Mouse (Mus musculus) cerebellum, adult 11 months (tissue): ENCODE results near the gene Art3.

ENCODE experiments used
- DNase-seq: peaks from one replicate; pipeline ENCODE4 v3.0.0; 2022

The Art3 gene

DNA sequence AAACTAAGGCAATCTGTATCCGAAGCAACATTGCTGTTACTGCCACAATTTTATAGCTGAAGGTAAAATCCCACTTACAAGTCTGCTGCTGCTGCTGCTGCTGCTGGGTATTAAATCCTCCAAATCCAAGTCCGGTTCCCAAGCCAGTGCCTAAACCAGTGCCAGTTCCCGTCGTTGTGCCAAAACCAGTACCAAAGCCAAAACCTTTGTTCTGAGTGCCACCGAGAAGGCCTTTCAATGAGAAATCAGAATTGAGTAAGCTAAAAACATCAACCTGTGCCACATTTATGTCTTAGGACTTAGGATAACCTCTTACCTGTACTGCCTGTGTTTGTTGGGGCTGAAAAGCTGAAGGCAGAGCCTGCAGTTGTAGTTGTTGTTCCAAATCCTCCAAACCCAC lies 99.1 kb downstream of the Art3 start:
- DNase-seq: no peak

- no peak for DNase-seq
These were observed 100.0 kb downstream of the Art3 start for GRCm38 (mm10) chr5:92431611-92432010.

DNA sequence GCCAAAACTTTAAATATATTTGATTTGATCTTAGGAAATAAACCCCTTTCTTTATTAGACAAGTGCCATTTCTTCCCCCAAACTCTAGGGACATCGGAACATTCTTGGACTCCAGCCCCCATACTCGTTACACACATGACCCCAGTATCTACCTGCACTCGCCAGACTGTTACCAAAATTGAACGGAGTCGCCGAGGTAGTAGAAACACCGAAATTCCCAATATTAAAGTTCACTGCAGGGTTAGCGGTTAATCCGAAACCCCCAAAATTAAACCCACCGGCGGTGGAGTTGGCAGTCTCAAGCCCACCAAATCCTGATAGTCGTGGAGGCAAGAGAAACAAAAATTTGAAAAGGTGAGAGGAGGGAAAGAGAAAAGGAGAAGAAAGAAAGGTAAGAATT lies 102.4 kb downstream of the Art3 start:
- peak; percentile 15 for DNase-seq

GRCm38 (mm10) chr5:92434571-92434985 lies 103.0 kb downstream of the Art3 start:
- no peak for DNase-seq

DNA sequence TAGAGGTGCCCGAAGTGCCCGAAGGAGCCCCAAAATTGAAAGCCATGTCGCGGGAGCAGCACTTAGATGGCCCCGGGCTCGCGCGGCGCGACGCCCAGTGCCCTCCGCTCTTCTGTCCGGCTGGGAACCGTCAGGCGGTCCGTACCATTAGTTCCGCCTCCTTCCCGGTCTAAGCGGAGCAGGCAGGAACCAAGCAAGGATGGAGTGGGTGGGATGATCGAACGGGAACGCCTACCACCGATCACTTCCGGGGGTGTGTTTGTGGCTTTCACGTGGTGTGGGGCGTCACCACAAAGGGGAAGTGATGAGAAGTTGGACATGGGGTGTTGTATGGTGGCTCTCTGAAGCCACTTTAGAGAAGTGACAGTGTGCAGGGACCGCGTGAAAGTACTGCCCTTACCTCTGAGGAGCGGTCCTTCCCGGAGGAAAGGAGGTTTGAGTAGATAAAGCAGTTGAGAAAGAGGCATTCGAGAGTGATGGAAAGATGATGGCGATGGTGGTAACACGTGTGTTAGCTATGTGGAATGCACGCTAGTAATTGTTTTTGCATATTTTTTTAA lies 103.5 kb downstream of the Art3 start, which contains the start of gene Nup54:
TSS of gene Nup54 (minus strand) at position 195 of the 560 bp plus-strand sequence.
- peak; percentile 95 for DNase-seq

DNA sequence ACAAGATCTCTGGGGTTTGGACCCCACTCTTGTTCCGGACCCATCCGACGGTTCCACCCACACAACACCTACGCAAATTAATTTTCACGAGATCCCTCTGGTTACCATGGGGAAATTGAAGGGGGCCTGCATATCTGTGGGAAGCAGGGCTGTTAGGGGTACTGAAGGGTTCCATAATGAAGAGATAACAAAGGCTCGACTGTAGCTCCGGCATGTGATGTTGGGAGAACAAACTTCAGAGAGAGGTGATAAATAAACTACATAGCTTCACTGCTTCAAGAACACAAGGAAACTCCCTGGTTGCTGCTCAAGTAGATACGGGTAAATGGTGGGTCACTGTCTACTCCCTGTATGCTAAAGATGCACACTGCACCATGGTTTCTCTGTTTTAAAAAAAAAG lies 106.9 kb downstream of the Art3 start:
- DNase-seq: no peak

DNA sequence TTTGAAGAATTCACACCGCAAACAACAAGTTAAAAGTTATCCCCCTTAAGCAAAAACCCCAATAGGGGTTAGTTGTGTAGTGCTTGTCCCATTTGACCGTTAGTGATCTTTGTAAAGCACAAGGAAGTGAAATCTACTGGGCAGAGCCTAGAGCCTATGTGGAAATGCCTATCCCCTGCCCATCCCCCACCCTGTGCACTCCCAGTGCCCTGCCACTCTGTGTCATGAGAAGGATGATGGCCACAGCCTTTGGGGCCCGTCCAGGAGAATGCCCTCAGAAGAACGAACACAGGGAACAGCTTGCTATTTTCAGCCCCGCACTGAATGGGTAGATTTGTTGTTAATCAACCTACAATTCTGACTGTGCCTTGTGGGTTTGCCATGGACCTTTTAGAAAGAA lies 109.9 kb downstream of the Art3 start:
- no peak for DNase-seq

DNA sequence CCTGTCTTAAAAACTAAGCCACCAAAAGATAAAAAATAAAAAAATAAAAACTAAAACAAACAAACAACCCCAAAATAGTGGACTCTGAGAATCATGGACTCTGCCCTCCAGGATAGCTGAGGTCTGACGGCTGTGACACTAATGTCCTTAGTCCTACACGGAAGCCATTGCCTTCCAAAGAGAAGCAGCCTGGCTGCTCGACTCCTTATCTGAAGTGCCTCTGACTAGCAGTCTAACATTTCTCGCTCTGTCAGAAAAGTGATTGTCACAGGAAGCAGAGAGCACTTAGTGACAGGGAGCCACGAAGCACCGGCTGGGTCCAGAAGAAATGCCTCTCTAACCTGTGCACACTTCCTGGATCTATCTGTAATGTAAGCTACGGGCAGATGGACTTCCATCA lies 111.3 kb downstream of the Art3 start:
- no peak for DNase-seq

DNA sequence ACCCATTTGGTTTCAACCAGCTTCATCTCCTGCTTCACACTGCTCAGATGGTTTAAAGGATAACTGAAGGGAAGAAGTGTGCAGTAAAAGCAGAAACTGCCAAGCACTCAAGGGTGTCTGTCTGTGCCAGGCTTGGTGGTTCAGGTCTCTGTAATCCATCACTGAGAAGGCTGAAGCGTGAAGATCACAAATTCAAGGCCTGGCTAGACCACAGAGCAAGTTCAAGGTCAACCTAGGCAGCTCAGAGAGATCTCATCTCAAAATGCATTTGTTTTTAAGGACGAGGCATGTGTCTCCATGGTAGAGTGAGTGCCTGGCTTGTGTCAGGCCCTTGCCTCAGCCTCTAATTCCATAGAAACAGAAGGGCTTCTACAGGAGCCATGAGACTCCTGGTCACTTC lies 113.4 kb downstream of the Art3 start:
- DNase-seq: no peak

DNA sequence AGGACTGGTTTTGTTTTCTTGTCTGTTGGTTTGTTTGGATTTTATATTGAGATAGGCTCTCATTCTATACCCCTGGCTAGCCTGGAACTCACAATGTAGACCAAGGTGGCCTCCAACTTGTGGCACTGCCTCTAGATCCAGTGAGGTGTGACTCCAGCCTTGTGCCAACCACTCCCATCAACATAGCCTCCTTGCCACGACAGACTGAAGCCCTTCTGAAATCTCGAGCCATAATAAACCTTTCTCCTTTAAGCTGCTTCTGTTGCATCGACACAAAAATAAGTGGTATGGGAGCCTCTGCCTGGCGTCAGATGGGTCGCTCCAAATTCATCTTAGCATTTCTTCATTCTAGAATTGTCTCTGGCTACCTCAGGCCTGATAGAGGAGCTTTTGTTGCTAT lies 115.1 kb downstream of the Art3 start:
- no peak for DNase-seq

DNA sequence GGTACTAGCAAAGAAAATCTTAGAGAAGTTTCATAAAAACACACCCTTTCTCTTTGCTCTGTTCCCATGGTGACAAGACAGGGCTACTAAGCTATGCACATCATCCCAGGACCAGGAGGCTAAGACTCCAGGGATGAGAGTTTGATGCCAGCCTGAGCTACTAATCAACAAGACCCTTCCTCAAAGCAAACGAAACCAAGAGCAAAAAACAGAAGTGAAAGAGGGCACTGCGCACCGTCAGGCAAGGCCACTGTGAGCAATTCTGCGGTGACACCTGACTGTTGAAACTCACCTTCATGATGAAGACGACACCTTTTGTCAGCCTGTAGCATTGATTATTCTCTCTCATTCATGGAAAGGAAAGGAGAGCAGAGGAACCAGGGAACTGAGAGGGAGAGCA lies 121.2 kb downstream of the Art3 start:
- no peak for DNase-seq

- no peak for DNase-seq
These were observed 125.8 kb downstream of the Art3 start for GRCm38 (mm10) chr5:92457410-92457809.

GRCm38 (mm10) chr5:92458726-92459125 lies 127.1 kb downstream of the Art3 start:
- no peak for DNase-seq

- DNase-seq: peak; percentile 46
These were observed 129.7 kb downstream of the Art3 start for GRCm38 (mm10) chr5:92461321-92461720.
